ENCODE assay signal across 22 mouse cellular contexts in the genomic region with DNA sequence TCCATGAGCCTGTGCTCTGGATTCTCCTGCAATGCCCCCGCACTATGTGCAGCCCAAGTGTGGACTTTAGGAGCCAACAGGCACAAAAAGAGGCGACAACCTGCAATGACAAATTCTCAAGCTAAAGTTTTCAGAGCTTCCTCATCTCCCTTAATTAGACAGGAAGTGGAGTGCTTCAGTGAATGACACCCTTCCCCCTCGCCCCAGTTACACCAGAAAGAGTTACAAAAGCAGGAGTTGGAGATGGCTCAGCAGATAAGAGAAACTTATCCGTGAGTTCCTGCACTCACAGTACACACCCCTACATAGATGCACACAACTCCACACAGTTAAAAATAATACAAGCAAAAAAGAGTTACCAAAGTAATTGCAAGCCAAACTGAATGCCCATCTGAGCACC.
DNase-seq lines count a peak whose midpoint lies in the region; ATAC-seq and TF ChIP-seq lines count a peak whose summit lies in the region.
"Had no signal": no experiment of that assay in that cellular context is flagged by ENCODE, and none has a peak within 500 bp of the region (broad histone marks: within the 10 kb centered on the region; RNA-seq: fewer than 3 reads in every experiment).

No protein-coding gene starts in this region.

- peak; percentile 60 for DNase-seq in thymus, postnatal 0 days (ENCODE audit: low spot score)
- no peak for DNase-seq in thymus, adult 18-20 months
- DNase-seq in MEL (ENCODE audit: low read depth, low spot score), result peak; percentile 15
- DNase-seq in embryonic facial prominence, embryonic 10.5 days (ENCODE audit: low spot score), result peak; percentile 4
- no peak for DNase-seq in layer of hippocampus, postnatal 14 days (ENCODE audit: low spot score in 2 of 2)
- no peak for DNase-seq in midbrain, embryonic 11.5 days (ENCODE audit: low spot score, missing footprints)
- DNase-seq: adrenal gland, postnatal 14 days; cerebellum, adult 18-20 months; cerebellum, adult 9-11 months; cerebellum, postnatal 36 days; gastrocnemius, postnatal 10 days; heart, adult 2 months; heart, postnatal 14 days had no signal

- no peaks in the 10 kb centered on the region for H3K4me1 ChIP-seq in MEL (ENCODE audit: control insufficient read depth in 1 of 2, insufficient read depth in 2 of 2, low read length in 2 of 2)
- H3K4me1 ChIP-seq in embryonic facial prominence, embryonic 10.5 days, result no peaks in the 10 kb centered on the region
- H3K4me1 ChIP-seq in midbrain, embryonic 11.5 days (ENCODE audit: control insufficient read depth, insufficient read depth, low read length), result no peaks in the 10 kb centered on the region
- H3K4me1 ChIP-seq: embryonic facial prominence, embryonic 15.5 days had no signal

- TF ChIP-seq RAD21 in MEL (IDR thresholded peaks at IDR 0.05; ENCODE audit: low read depth, low read length), result no peak

- no peak overlapping the region for H3K27ac ChIP-seq in MEL (ENCODE audit: control insufficient read depth, low read depth, low read length)
- H3K27ac ChIP-seq in embryonic facial prominence, embryonic 10.5 days (replicated peaks), result no peak overlapping the region
- no peak overlapping the region for H3K27ac ChIP-seq in midbrain, embryonic 11.5 days (ENCODE audit: low read depth, low read length)
- H3K27ac ChIP-seq: embryonic facial prominence, embryonic 15.5 days; forebrain, embryonic 10.5 days; heart, adult 2 months; heart, embryonic 15.5 days; hindbrain, embryonic 14.5 days had no signal

- H3K4me2 ChIP-seq in midbrain, embryonic 11.5 days, result no peak overlapping the region
- H3K4me2 ChIP-seq: embryonic facial prominence, embryonic 15.5 days; heart, embryonic 11.5 days; heart, embryonic 15.5 days; hindbrain, embryonic 14.5 days had no signal

- H3K27me3 ChIP-seq in MEL (ENCODE audit: control insufficient read depth in 1 of 2, insufficient read depth in 2 of 2, low read length in 2 of 2), result no peaks in the 10 kb centered on the region
- H3K27me3 ChIP-seq in embryonic facial prominence, embryonic 10.5 days (replicated peaks; ENCODE audit: low read depth, poor library complexity, severe bottlenecking), result no peaks in the 10 kb centered on the region
- no peaks in the 10 kb centered on the region for H3K27me3 ChIP-seq in midbrain, embryonic 11.5 days (ENCODE audit: control insufficient read depth, insufficient read depth, low read length)
- H3K27me3 ChIP-seq: embryonic facial prominence, embryonic 15.5 days; heart, embryonic 15.5 days; Patski had no signal

- no peak for TF ChIP-seq POLR2A in MEL (IDR thresholded peaks at IDR 0.05; ENCODE audit: control insufficient read depth in 1 of 2, insufficient read depth in 1 of 2, low read depth in 1 of 2, low read length in 2 of 2, poor library complexity in 1 of 2)

- H3K9ac ChIP-seq in MEL (ENCODE audit: control insufficient read depth, low read depth, low read length, poor library complexity, severe bottlenecking), result no peak overlapping the region
- H3K9ac ChIP-seq in midbrain, embryonic 11.5 days (ENCODE audit: low read length), result no peak overlapping the region
- H3K9ac ChIP-seq: embryonic facial prominence, embryonic 15.5 days; heart, embryonic 15.5 days; hindbrain, embryonic 14.5 days had no signal

- H3K79me2 ChIP-seq in MEL (ENCODE audit: control insufficient read depth, insufficient read depth, low read length, poor library complexity), result no peaks in the 10 kb centered on the region

- no peak overlapping the region for H3K4me3 ChIP-seq in MEL (ENCODE audit: control insufficient read depth in 1 of 2, insufficient read depth in 1 of 2, low read depth in 2 of 2, low read length in 2 of 2)
- H3K4me3 ChIP-seq in embryonic facial prominence, embryonic 10.5 days, result no peak overlapping the region
- no peak overlapping the region for H3K4me3 ChIP-seq in midbrain, embryonic 11.5 days (ENCODE audit: low read depth, low read length)
- H3K4me3 ChIP-seq: embryonic facial prominence, embryonic 15.5 days; erythroblast, embryonic 14.5 days; forebrain, embryonic 10.5 days; heart, adult 2 months; heart, embryonic 15.5 days had no signal

- ATAC-seq in midbrain, embryonic 11.5 days (ENCODE audit: low FRiP score), result no peak
- ATAC-seq: activated CD4-positive, CD25-positive, alpha-beta regulatory T cell, adult 4 months; forebrain, embryonic 14.5 days; Patski had no signal

- no peaks in the 10 kb centered on the region for H3K9me3 ChIP-seq in MEL (replicated peaks; ENCODE audit: insufficient read depth, low read length)
- peaks cover 5% of the 10 kb centered on the region; the same call in 1 of the 2 replicates for H3K9me3 ChIP-seq in embryonic facial prominence, embryonic 10.5 days
- H3K9me3 ChIP-seq in midbrain, embryonic 11.5 days (ENCODE audit: control insufficient read depth, low read length), result no peaks in the 10 kb centered on the region
- H3K9me3 ChIP-seq: heart, embryonic 15.5 days had no signal

- 71% methylated on average over 4 of the region's 4 CpGs for WGBS in embryonic facial prominence, embryonic 10.5 days
- WGBS in midbrain, embryonic 11.5 days, result 84% methylated on average over 4 of the region's 4 CpGs

- H3K36me3 ChIP-seq in MEL (ENCODE audit: control insufficient read depth in 1 of 2, insufficient read depth in 2 of 2, low read length in 2 of 2), result no peaks in the 10 kb centered on the region
- no peaks in the 10 kb centered on the region for H3K36me3 ChIP-seq in embryonic facial prominence, embryonic 10.5 days (replicated peaks)
- no peaks in the 10 kb centered on the region for H3K36me3 ChIP-seq in midbrain, embryonic 11.5 days (ENCODE audit: control insufficient read depth, insufficient read depth, low read length)
- H3K36me3 ChIP-seq: embryonic facial prominence, embryonic 15.5 days; forebrain, embryonic 10.5 days; heart, embryonic 15.5 days had no signal

- TF ChIP-seq CTCF in MEL (IDR thresholded peaks at IDR 0.05 in 2 of 3, conservative IDR thresholded peaks at IDR 0.05 in 1 of 3; ENCODE audit: control insufficient read depth in 1 of 3, insufficient read depth in 1 of 3, low read depth in 2 of 3, low read length in 3 of 3, poor library complexity in 1 of 3, severe bottlenecking in 1 of 3), result no peak

- TF ChIP-seq EP300 in MEL (IDR thresholded peaks at IDR 0.05; ENCODE audit: low read depth in 1 of 2, low read length in 2 of 2), result no peak

TF ChIP-seq in MEL, 35 proteins besides CTCF, POLR2A, EP300 and RAD21:
- TF ChIP-seq MYB (IDR thresholded peaks at IDR 0.05; ENCODE audit: low read depth, low read length) (no peak), SMC3 (IDR thresholded peaks at IDR 0.05; ENCODE audit: low read depth, low read length) (no peak), E2F4 (IDR thresholded peaks at IDR 0.05; ENCODE audit: borderline replicate concordance, low read depth, low read length) (no peak), POLR2AphosphoS2 (IDR thresholded peaks at IDR 0.05; ENCODE audit: low read length) (no peak), MEF2A (IDR thresholded peaks at IDR 0.05; ENCODE audit: extremely low read depth, insufficient replicate concordance, low read depth, low read length, poor library complexity, severe bottlenecking) (no peak), NRF1 (IDR thresholded peaks at IDR 0.05; ENCODE audit: insufficient read depth, low read depth, low read length, poor library complexity, severe bottlenecking) (no peak), ZKSCAN1 (IDR thresholded peaks at IDR 0.05; ENCODE audit: low read depth, low read length) (no peak), ELF1 (IDR thresholded peaks at IDR 0.05; ENCODE audit: low read depth, low read length) (no peak), CHD1 (IDR thresholded peaks at IDR 0.05; ENCODE audit: low read depth, low read length) (no peak), ZNF384 (IDR thresholded peaks at IDR 0.05; ENCODE audit: low read depth, low read length) (no peak), TBP (IDR thresholded peaks at IDR 0.05; ENCODE audit: low read depth, low read length) (no peak), USF1 (IDR thresholded peaks at IDR 0.05; ENCODE audit: low read depth, low read length) (no peak), MAFK (IDR thresholded peaks at IDR 0.05; ENCODE audit: borderline replicate concordance, low read depth, low read length) (no peak), TAL1 (IDR thresholded peaks at IDR 0.05; ENCODE audit: low read length) (no peak), TCF12 (IDR thresholded peaks at IDR 0.05; ENCODE audit: low read depth, low read length) (no peak), RCOR1 (IDR thresholded peaks at IDR 0.05; ENCODE audit: low read depth, low read length) (no peak), GABPA (IDR thresholded peaks at IDR 0.05; ENCODE audit: low read depth, low read length) (no peak)

Comparison
In these comparisons a context has a peak if more than half of its experiments do, and no peak if none do; other contexts are left out.
1. DNase-seq: peak in thymus, postnatal 0 days (single experiment), MEL (single experiment) and embryonic facial prominence, embryonic 10.5 days (single experiment); none in thymus, adult 18-20 months (0 of 2), layer of hippocampus, postnatal 14 days (0 of 2) and midbrain, embryonic 11.5 days (single experiment).